Mouse (Mus musculus) lung, postnatal 0 days (tissue): Measurements from ENCODE around the gene Omt2b.

Experiments used
- CTCF ChIP-seq: IDR thresholded peaks from 2 replicates; pipeline ENCODE4 v1.5.1; 2016; ENCODE audit warnings: antibody characterized with exemption, mild to moderate bottlenecking
- EP300 ChIP-seq: IDR thresholded peaks from 2 replicates; pipeline ENCODE4 v1.6.1; 2016; ENCODE audit warnings: antibody characterized with exemption, mild to moderate bottlenecking, control low read depth

DNA sequence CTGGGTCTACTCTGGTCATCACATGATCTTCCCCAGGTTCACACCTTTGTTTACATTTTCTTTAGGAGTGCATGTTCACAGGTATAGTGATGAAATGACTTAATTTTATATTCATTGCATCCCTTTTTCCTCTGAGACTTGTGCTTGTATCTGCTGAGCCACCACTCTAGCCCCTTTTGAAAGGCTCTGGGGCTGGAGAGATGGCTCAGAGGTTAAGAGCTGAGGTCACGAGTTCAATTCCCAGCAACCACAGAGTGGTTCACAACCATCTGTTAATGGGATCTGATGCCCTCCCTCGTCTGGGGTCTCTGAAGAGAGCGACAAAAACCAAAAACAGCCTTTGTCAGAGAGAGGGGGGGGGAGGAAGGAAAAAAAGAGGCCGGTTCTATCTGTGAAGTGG, 48.1 kb downstream of the Omt2b start:
- TF ChIP-seq EP300 (no peak), CTCF (no peak)
